Mouse (Mus musculus): ENCODE data around the gene Fam222a. TPM values are rescaled to one million over a fixed set of nuclear protein-coding genes. Genes with fewer than 3 reads are reported as not detected.

The Fam222a gene
- polyA plus RNA-seq, 1 experiment = 0.34 TPM

GRCm38 (mm10) chr5:114569918-114570670, 2.3 kb downstream of the Fam222a start:
- peaks cover 4% of the 10 kb centered on the region for H3K9me3 ChIP-seq
- peaks cover 98% of the 10 kb centered on the region for H3K27me3 ChIP-seq (replicated peaks)
- no peaks in the 10 kb centered on the region for H3K36me3 ChIP-seq (replicated peaks; ENCODE audit: low read length)
- TF ChIP-seq FLI1 (IDR thresholded peaks at IDR 0.05; ENCODE audit: low read length) = no peak
- no peak for TF ChIP-seq GATA1 (IDR thresholded peaks at IDR 0.05; ENCODE audit: borderline replicate concordance, low read length)
- H3K4me1 ChIP-seq = peaks cover 33% of the 10 kb centered on the region
- no peak overlapping the region for H3K4me3 ChIP-seq (replicated peaks)

- H3K9me3 ChIP-seq = no peaks in the 10 kb centered on the region
- no peaks in the 10 kb centered on the region for H3K36me3 ChIP-seq (replicated peaks; ENCODE audit: low read length)
- peaks cover 27% of the 10 kb centered on the region for H3K4me1 ChIP-seq
- TF ChIP-seq FLI1 (IDR thresholded peaks at IDR 0.05; ENCODE audit: low read length) (no peak), GATA1 (IDR thresholded peaks at IDR 0.05; ENCODE audit: borderline replicate concordance, low read length) (no peak)
- peaks cover 98% of the 10 kb centered on the region for H3K27me3 ChIP-seq (replicated peaks)
- H3K4me3 ChIP-seq (replicated peaks) = no peak overlapping the region
Observed at GRCm38 (mm10) chr5:114570791-114571450, 3.1 kb downstream of the Fam222a start.

GRCm38 (mm10) chr5:114571451-114572030, 3.7 kb downstream of the Fam222a start:
- Histone ChIP-seq H3K4me1 (peaks cover 27% of the 10 kb centered on the region), H3K36me3 (replicated peaks; ENCODE audit: low read length) (no peaks in the 10 kb centered on the region), H3K27me3 (replicated peaks) (peaks cover 98% of the 10 kb centered on the region), H3K9me3 (no peaks in the 10 kb centered on the region), H3K4me3 (replicated peaks) (no peak overlapping the region)
- TF ChIP-seq GATA1 (IDR thresholded peaks at IDR 0.05; ENCODE audit: borderline replicate concordance, low read length) (no peak), FLI1 (IDR thresholded peaks at IDR 0.05; ENCODE audit: low read length) (no peak)

- Histone ChIP-seq H3K36me3 (replicated peaks; ENCODE audit: low read length) (no peaks in the 10 kb centered on the region), H3K4me3 (replicated peaks) (no peak overlapping the region), H3K4me1 (peaks cover 15% of the 10 kb centered on the region), H3K27me3 (replicated peaks) (peaks cover 94% of the 10 kb centered on the region), H3K9me3 (no peaks in the 10 kb centered on the region)
- TF ChIP-seq FLI1 (IDR thresholded peaks at IDR 0.05; ENCODE audit: low read length) = no peak
Observed at GRCm38 (mm10) chr5:114572997-114573396, 5.2 kb downstream of the Fam222a start.

- Histone ChIP-seq H3K4me3 (replicated peaks) (no peak overlapping the region), H3K27me3 (replicated peaks) (peaks cover 88% of the 10 kb centered on the region), H3K4me1 (peaks cover 10% of the 10 kb centered on the region; the same call in 1 of the 2 replicates), H3K36me3 (replicated peaks; ENCODE audit: low read length) (no peaks in the 10 kb centered on the region), H3K9me3 (no peaks in the 10 kb centered on the region)
- TF ChIP-seq FLI1 (IDR thresholded peaks at IDR 0.05; ENCODE audit: low read length) = no peak
- no peak for TF ChIP-seq GATA1 (IDR thresholded peaks at IDR 0.05; ENCODE audit: borderline replicate concordance, low read length)
Observed at GRCm38 (mm10) chr5:114573920-114574628, 6.3 kb downstream of the Fam222a start.

GRCm38 (mm10) chr5:114575010-114575409, 7.2 kb downstream of the Fam222a start:
- H3K4me3 ChIP-seq (replicated peaks) = no peak overlapping the region
- H3K4me1 ChIP-seq = peaks cover 10% of the 10 kb centered on the region; the same call in 1 of the 2 replicates
- TF ChIP-seq FLI1 (IDR thresholded peaks at IDR 0.05; ENCODE audit: low read length) (no peak), GATA1 (IDR thresholded peaks at IDR 0.05; ENCODE audit: borderline replicate concordance, low read length) (no peak)
- H3K36me3 ChIP-seq (replicated peaks; ENCODE audit: low read length) = no peaks in the 10 kb centered on the region
- H3K9me3 ChIP-seq = no peaks in the 10 kb centered on the region
- peaks cover 88% of the 10 kb centered on the region for H3K27me3 ChIP-seq (replicated peaks)

- Histone ChIP-seq H3K4me3 (replicated peaks) (no peak overlapping the region), H3K27me3 (replicated peaks) (peaks cover 85% of the 10 kb centered on the region), H3K9me3 (no peaks in the 10 kb centered on the region), H3K36me3 (replicated peaks; ENCODE audit: low read length) (no peaks in the 10 kb centered on the region), H3K4me1 (peaks cover 10% of the 10 kb centered on the region; the same call in 1 of the 2 replicates)
- TF ChIP-seq FLI1 (IDR thresholded peaks at IDR 0.05; ENCODE audit: low read length) = no peak
- no peak for TF ChIP-seq GATA1 (IDR thresholded peaks at IDR 0.05; ENCODE audit: borderline replicate concordance, low read length)
Observed at GRCm38 (mm10) chr5:114575530-114575929, 7.7 kb downstream of the Fam222a start.

- H3K9me3 ChIP-seq = no peaks in the 10 kb centered on the region
- TF ChIP-seq FLI1 (IDR thresholded peaks at IDR 0.05; ENCODE audit: low read length) (no peak), GATA1 (IDR thresholded peaks at IDR 0.05; ENCODE audit: borderline replicate concordance, low read length) (no peak)
- no peak overlapping the region for H3K4me3 ChIP-seq (replicated peaks)
- H3K4me1 ChIP-seq = peaks cover 7% of the 10 kb centered on the region; the same call in 1 of the 2 replicates
- H3K27me3 ChIP-seq (replicated peaks) = peaks cover 79% of the 10 kb centered on the region
- no peaks in the 10 kb centered on the region for H3K36me3 ChIP-seq (replicated peaks; ENCODE audit: low read length)
Observed at GRCm38 (mm10) chr5:114575986-114576605, 8.3 kb downstream of the Fam222a start.

GRCm38 (mm10) chr5:114578361-114578760, 10.5 kb downstream of the Fam222a start:
- peaks cover 72% of the 10 kb centered on the region for H3K27me3 ChIP-seq (replicated peaks)
- no peaks in the 10 kb centered on the region for H3K9me3 ChIP-seq
- no peak overlapping the region for H3K4me3 ChIP-seq (replicated peaks)
- H3K36me3 ChIP-seq (replicated peaks; ENCODE audit: low read length) = no peaks in the 10 kb centered on the region
- no peak for TF ChIP-seq FLI1 (IDR thresholded peaks at IDR 0.05; ENCODE audit: low read length)
- TF ChIP-seq GATA1 (IDR thresholded peaks at IDR 0.05; ENCODE audit: borderline replicate concordance, low read length) = no peak
- H3K4me1 ChIP-seq = no peaks in the 10 kb centered on the region

Measured in megakaryocyte, embryonic 14.5 days (primary cell).